Mouse (Mus musculus) hindbrain, embryonic 13.5 days (tissue): ENCODE results near the gene Dpy19l3. TPM values are rescaled to one million over a fixed set of nuclear protein-coding genes. Genes with fewer than 3 reads are reported as not detected.
A peak's percentile ranks its signal among the peaks of the same experiment; 100 is the strongest.

Source experiments
- ATAC-seq: fragments of 200-750 bp; cut with Nextera tagmentation; 2 replicates; pipeline ENCODE4 v1.8.0; 2017; ENCODE audit warnings: moderate TSS enrichment; ENCODE audit not compliant: low FRiP score
- H3K27ac ChIP-seq: fragments of 300-500 bp; sonication (generic); 2 replicates; pipeline ENCODE4 v1.5.1; 2015; ENCODE audit warnings: inconsistent platforms, mild to moderate bottlenecking, moderate library complexity
- H3K27me3 ChIP-seq: fragments of 300-500 bp; sonication (generic); 2 replicates; pipeline ENCODE4 v1.6.1; 2015; ENCODE audit warnings: mild to moderate bottlenecking, inconsistent platforms
- H3K36me3 ChIP-seq: fragments of 300-500 bp; sonication (generic); 2 replicates; pipeline ENCODE4 v1.6.1; 2015; ENCODE audit warnings: mild to moderate bottlenecking, inconsistent platforms
- H3K4me1 ChIP-seq: fragments of 300-500 bp; sonication (generic); replicated peaks from 2 replicates; pipeline ENCODE4 v1.6.1; 2015; ENCODE audit warnings: inconsistent platforms
- H3K4me2 ChIP-seq: fragments of 300-500 bp; sonication (generic); 2 replicates; pipeline ENCODE4 v1.6.1; 2015; ENCODE audit warnings: inconsistent platforms, mild to moderate bottlenecking, moderate library complexity
- H3K4me3 ChIP-seq: fragments of 300-500 bp; sonication (generic); 2 replicates; pipeline ENCODE4 v1.5.1; 2015; ENCODE audit warnings: mild to moderate bottlenecking, inconsistent platforms
- H3K9ac ChIP-seq: fragments of 300-500 bp; sonication (generic); 2 replicates; pipeline ENCODE4 v1.6.1; 2015; ENCODE audit warnings: mild to moderate bottlenecking, inconsistent platforms
- H3K9me3 ChIP-seq: fragments of 300-500 bp; sonication (generic); 2 replicates; pipeline ENCODE4 v1.6.1; 2016; ENCODE audit warnings: inconsistent platforms
- WGBS: fragments of 180-500 bp; shearing (Covaris S2); methylation state at CpG from one replicate; pipeline ENCODE4 v1.1.7; 2015; 5-methylcytosine and 5-hydroxymethylcytosine counted together
- polyA plus RNA-seq: library from polyadenylated mRNA; unstranded; fragments of >200 nt; fragmentation: Nextera tagmentation; extraction: Ambion mirVana; gene quantifications from 2 replicates; pipeline ENCODE4 v1.2.1, GENCODE M21; 2015

The Dpy19l3 gene
- polyA plus RNA-seq, 1 experiment from 2014 or later, result 42.5 TPM

- H3K27me3 ChIP-seq, result no peaks in the 10 kb centered on the region
- H3K4me1 ChIP-seq, result no peaks in the 10 kb centered on the region
- ATAC-seq, result no peak
- 90% methylated on average over 8 of the region's 8 CpGs for WGBS
- H3K4me2 ChIP-seq, result no peak overlapping the region
- H3K4me3 ChIP-seq, result no peak overlapping the region
- peaks cover 49% of the 10 kb centered on the region for H3K36me3 ChIP-seq
- H3K27ac ChIP-seq, result no peak overlapping the region
- no peak overlapping the region for H3K9ac ChIP-seq
- no peaks in the 10 kb centered on the region for H3K9me3 ChIP-seq
These were observed 18.1 kb upstream of the Dpy19l3 start for GRCm38 (mm10) chr7:35772347-35772746.

GRCm38 (mm10) chr7:35771106-35771505, 16.9 kb upstream of the Dpy19l3 start:
- Histone ChIP-seq H3K4me3 (no peak overlapping the region), H3K36me3 (peaks cover 40% of the 10 kb centered on the region), H3K27ac (no peak overlapping the region), H3K4me1 (no peaks in the 10 kb centered on the region), H3K27me3 (no peaks in the 10 kb centered on the region), H3K9me3 (no peaks in the 10 kb centered on the region), H3K9ac (no peak overlapping the region), H3K4me2 (no peak overlapping the region)
- ATAC-seq, result no peak

DNA sequence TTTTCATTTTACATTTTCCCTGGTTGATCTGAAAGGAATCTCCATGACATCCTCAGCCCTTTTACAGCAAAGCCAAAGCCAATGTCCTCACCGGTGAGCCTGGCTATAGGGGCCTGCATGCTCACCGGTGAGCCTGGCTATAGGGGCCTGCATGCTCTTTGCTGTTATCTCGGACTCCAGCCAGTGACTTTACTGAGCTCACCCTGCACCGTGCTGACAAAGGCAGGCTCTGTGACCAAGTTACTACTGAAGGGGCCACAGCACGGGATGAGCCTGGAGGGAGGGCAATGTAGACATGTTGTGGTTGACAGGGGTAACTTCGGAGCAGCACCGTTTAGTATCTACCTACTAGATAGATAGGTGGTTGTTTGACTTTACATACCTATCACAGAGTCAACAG, 15.9 kb upstream of the Dpy19l3 start:
- no peak for ATAC-seq
- Histone ChIP-seq H3K4me3 (no peak overlapping the region), H3K9me3 (no peaks in the 10 kb centered on the region), H3K36me3 (peaks cover 30% of the 10 kb centered on the region), H3K27me3 (no peaks in the 10 kb centered on the region), H3K27ac (no peak overlapping the region), H3K4me2 (no peak overlapping the region), H3K9ac (no peak overlapping the region), H3K4me1 (no peaks in the 10 kb centered on the region)
- 85% methylated on average over 7 of the region's 7 CpGs for WGBS

DNA sequence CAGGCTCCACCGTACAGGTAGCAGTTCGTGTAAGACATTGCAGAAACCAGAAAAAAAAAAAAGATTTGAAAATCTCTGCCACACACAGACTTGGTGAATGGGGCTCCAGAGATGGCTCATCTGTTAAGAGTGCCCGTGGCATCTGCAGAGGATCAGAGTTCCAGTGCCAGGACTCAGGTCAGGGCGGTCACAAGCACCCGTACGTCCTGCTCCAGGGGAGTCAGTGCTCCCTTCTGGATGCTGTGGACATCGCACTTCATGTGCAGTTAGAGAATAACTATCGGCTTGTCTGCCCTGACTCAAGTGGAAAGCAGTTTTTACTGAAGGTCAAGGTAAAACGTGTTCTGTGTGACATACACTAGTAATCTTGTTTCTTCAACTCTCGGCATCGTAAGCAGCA, 10.2 kb upstream of the Dpy19l3 start:
- WGBS, result 95% methylated on average over 11 of the region's 11 CpGs
- H3K9ac ChIP-seq, result no peak overlapping the region
- H3K4me1 ChIP-seq, result no peaks in the 10 kb centered on the region
- no peak overlapping the region for H3K27ac ChIP-seq
- H3K27me3 ChIP-seq, result no peaks in the 10 kb centered on the region; the same call in 1 of the 2 replicates
- no peak overlapping the region for H3K4me3 ChIP-seq
- no peaks in the 10 kb centered on the region for H3K9me3 ChIP-seq
- H3K36me3 ChIP-seq, result no peaks in the 10 kb centered on the region
- H3K4me2 ChIP-seq, result no peak overlapping the region
- no peak for ATAC-seq

DNA sequence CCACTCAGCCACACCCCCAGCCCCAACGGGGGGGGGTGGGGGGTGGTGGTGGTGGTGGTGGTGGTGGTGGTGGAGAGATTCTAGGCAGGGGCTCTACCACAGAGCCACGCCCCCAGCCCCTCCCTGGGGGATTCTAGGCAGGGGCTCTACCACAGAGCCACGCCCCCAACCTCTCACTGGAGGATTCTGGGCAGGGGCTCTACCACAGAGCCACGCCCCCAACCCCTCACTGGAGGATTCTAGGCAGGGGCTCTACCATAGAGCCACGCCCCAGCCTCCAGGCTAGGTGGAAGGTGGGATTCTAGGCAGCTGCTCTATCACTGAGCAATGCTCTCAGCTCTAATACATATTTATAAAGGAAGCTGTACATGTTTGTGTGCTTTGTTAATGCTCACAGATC, 7.5 kb upstream of the Dpy19l3 start:
- WGBS, result 73% methylated on average over 5 of the region's 5 CpGs
- no peak overlapping the region for H3K9ac ChIP-seq
- no peaks in the 10 kb centered on the region; the same call in none of the 2 replicates for H3K27me3 ChIP-seq
- H3K4me1 ChIP-seq, result no peaks in the 10 kb centered on the region
- H3K27ac ChIP-seq, result no peak overlapping the region
- no peaks in the 10 kb centered on the region for H3K9me3 ChIP-seq
- no peak overlapping the region for H3K4me3 ChIP-seq
- H3K4me2 ChIP-seq, result no peak overlapping the region
- H3K36me3 ChIP-seq, result no peaks in the 10 kb centered on the region
- ATAC-seq, result no peak

- Histone ChIP-seq H3K4me3 (no peak overlapping the region), H3K4me2 (no peak overlapping the region), H3K36me3 (no peaks in the 10 kb centered on the region), H3K4me1 (peaks cover 3% of the 10 kb centered on the region), H3K27me3 (no peaks in the 10 kb centered on the region; the same call in none of the 2 replicates), H3K27ac (no peak overlapping the region), H3K9ac (no peak overlapping the region), H3K9me3 (no peaks in the 10 kb centered on the region)
- WGBS, result 11% methylated on average over 2 of the region's 2 CpGs
- ATAC-seq, result no peak
These were observed 5.3 kb upstream of the Dpy19l3 start for GRCm38 (mm10) chr7:35759602-35760001.

GRCm38 (mm10) chr7:35756510-35757440, 2.5 kb upstream of the Dpy19l3 start:
- no peak overlapping the region for H3K27ac ChIP-seq
- peaks cover 17% of the 10 kb centered on the region for H3K4me1 ChIP-seq
- no peak for ATAC-seq
- H3K36me3 ChIP-seq, result no peaks in the 10 kb centered on the region
- H3K4me3 ChIP-seq, result no peak overlapping the region
- no peak overlapping the region for H3K9ac ChIP-seq
- 41% methylated on average over 14 of the region's 14 CpGs for WGBS
- H3K9me3 ChIP-seq, result no peaks in the 10 kb centered on the region
- H3K27me3 ChIP-seq, result no peaks in the 10 kb centered on the region; the same call in 1 of the 2 replicates
- H3K4me2 ChIP-seq, result no peak overlapping the region

DNA sequence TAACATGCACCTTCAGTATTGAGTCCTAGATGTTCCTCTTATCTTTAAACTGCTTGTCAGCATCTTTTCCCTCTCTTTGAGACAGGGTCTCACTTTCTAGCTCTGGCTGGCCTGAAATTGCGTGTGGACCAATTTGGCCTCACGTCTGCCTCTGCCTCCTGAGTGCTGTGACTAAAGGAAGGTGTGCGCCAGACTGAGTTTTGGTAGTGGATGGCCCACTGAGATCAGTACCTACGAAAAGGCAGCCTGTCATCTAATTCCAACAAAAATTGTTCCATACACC, 573 bp upstream of the Dpy19l3 start:
- peaks cover 16% of the 10 kb centered on the region for H3K36me3 ChIP-seq
- peaks cover 17% of the 10 kb centered on the region for H3K4me1 ChIP-seq
- H3K4me2 ChIP-seq, result peak overlapping the region; percentile 93
- H3K9me3 ChIP-seq, result no peaks in the 10 kb centered on the region
- H3K9ac ChIP-seq, result peak overlapping the region; percentile 90
- no peak for ATAC-seq
- WGBS, result 66% methylated on average over 4 of the region's 4 CpGs
- H3K4me3 ChIP-seq, result peak overlapping the region; percentile 90
- H3K27ac ChIP-seq, result peak overlapping the region; percentile 70
- H3K27me3 ChIP-seq, result no peaks in the 10 kb centered on the region; the same call in 1 of the 2 replicates

GRCm38 (mm10) chr7:35753319-35754032, 778 bp downstream of the Dpy19l3 start:
- 4% methylated on average over 15 of the region's 15 CpGs for whole genome bisulfite sequencing
- Histone ChIP-seq H3K4me3 (peak overlapping the region; percentile 90), H3K27ac (no peak overlapping the region), H3K4me1 (peaks cover 17% of the 10 kb centered on the region), H3K36me3 (peaks cover 30% of the 10 kb centered on the region), H3K27me3 (no peaks in the 10 kb centered on the region; the same call in 1 of the 2 replicates), H3K4me2 (peak overlapping the region; percentile 93), H3K9me3 (no peaks in the 10 kb centered on the region), H3K9ac (peak overlapping the region; percentile 90)
- peak; percentile 61 for ATAC-seq

- H3K9me3 ChIP-seq, result no peaks in the 10 kb centered on the region
- peaks cover 56% of the 10 kb centered on the region for H3K36me3 ChIP-seq
- H3K9ac ChIP-seq, result no peak overlapping the region
- H3K27me3 ChIP-seq, result no peaks in the 10 kb centered on the region
- no peak overlapping the region for H3K27ac ChIP-seq
- peaks cover 24% of the 10 kb centered on the region for H3K4me1 ChIP-seq
- ATAC-seq, result no peak
- 96% methylated on average over 9 of the region's 9 CpGs for WGBS
- no peak overlapping the region for H3K4me2 ChIP-seq
- no peak overlapping the region for H3K4me3 ChIP-seq
These were observed 3.4 kb downstream of the Dpy19l3 start for GRCm38 (mm10) chr7:35750873-35751272.

DNA sequence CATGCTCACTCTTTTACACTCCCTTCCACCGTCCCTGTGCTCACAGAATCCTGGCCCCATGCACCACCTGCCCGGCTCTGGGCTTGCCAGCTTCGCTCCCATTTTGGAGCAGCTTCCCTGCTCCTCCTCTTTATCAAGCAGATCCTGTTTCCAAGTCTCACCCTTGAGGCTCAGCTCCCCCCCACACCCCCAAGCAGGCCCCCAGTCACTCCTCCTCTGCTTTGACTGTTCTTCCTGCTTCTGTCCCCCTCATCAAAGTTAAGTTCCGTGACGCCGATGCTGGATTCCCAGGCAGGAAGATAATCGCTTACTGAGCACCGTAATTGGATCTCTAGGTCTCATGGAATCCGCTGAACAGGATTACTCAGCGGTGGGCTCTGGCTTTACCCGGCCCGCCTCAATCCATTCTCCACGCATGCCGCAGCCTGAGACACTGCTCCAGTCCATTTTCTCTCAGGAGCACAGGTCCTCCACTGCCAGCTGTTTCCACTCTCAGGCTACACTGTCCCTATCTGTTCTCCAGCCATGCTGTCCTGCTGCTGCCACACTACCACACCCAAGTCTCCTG, 6.8 kb downstream of the Dpy19l3 start:
- WGBS, result 66% methylated on average over 14 of the region's 14 CpGs
- peak; percentile 36; the same call in 1 of the 2 replicates for ATAC-seq
- no peaks in the 10 kb centered on the region for H3K9me3 ChIP-seq
- peaks cover 86% of the 10 kb centered on the region for H3K36me3 ChIP-seq
- H3K9ac ChIP-seq, result no peak overlapping the region
- H3K27ac ChIP-seq, result peak overlapping the region; percentile 12; the same call in 1 of the 2 replicates
- peaks cover 7% of the 10 kb centered on the region; the same call in 1 of the 2 replicates for H3K4me1 ChIP-seq
- H3K27me3 ChIP-seq, result no peaks in the 10 kb centered on the region
- H3K4me3 ChIP-seq, result no peak overlapping the region
- no peak overlapping the region for H3K4me2 ChIP-seq

DNA sequence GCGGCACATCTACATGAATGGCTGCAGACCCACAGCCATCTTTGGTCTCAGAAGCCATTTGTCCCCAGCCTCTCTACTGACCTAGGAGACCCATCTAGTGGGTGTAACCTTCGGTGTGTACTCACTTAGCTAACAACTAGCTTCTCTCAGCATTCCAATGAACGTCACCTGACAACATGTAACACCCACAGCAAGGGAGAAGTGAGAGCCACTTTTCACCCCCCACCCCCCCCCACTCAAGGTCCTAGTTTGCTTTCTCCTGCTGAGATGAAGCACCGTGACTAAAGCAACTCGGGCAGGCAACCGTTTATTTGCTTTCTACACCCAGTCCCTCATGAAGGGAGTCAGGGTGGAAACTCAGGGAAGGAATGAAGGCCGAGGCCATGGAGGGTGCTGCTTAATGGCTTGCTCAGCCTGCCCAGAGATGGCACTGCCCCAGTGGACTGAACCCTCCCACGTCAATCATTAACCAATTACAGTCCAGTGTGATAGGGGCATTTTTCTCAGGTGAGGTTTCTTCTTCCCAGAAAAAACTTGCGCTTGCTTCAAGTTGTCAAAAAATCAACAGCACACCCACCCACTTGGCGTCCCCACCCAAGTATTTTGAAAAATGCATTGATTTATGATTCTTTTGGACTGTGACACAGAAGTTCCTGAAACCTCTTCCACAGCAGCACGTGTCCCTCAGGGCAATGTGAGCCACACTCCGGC, 7.4 kb downstream of the Dpy19l3 start:
- WGBS, result 87% methylated on average over 12 of the region's 12 CpGs
- H3K36me3 ChIP-seq, result peaks cover 89% of the 10 kb centered on the region

More for the DNA sequence above, 7.4 kb downstream of the Dpy19l3 start:
- H3K4me3 ChIP-seq, result no peak overlapping the region
- no peak overlapping the region for H3K4me2 ChIP-seq
- H3K27ac ChIP-seq, result no peak overlapping the region
- no peak overlapping the region for H3K9ac ChIP-seq
- no peaks in the 10 kb centered on the region for H3K9me3 ChIP-seq
- H3K27me3 ChIP-seq, result no peaks in the 10 kb centered on the region
- ATAC-seq, result no peak
- H3K4me1 ChIP-seq, result peaks cover 7% of the 10 kb centered on the region; the same call in 1 of the 2 replicates
